Mouse (Mus musculus) CD4-positive, CD25-positive, alpha-beta regulatory T cell, adult 9 weeks (primary cell): Measurements from ENCODE around the gene Camk2d. TPM values are rescaled to one million over a fixed set of nuclear protein-coding genes. Genes with fewer than 3 reads are reported as not detected.

Experiments used
- polyA plus RNA-seq: library from polyadenylated mRNA; unstranded; fragments of 100-300 nt; shearing (Covaris generic); gene quantifications from one replicate; pipeline ENCODE4 v1.2.1, GENCODE M21; 2017

The Camk2d gene
- polyA plus RNA-seq: 57.7 TPM

DNA sequence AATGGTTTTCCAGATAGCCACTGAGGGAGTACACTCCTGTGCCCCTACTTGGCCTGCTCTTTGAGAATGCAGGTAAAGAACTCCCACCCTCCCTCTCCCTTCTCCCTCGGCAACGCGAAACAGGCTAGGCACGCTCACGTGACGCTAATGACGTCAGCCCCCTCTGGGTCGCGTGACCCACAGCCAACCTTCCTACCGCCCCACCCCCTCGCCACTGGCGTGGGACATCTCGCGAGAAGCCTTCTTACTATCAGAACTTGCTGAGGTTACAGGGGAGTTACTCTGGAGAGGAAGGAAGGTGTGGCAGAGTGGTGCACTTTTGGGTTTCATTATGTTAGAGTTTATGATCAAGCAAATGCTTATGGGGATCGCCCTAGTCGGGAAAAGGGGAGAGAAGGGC, at the start of gene Camk2d:
Camk2d (plus strand) TSS at position 217 of the 400 bp plus-strand sequence.

Other genes with a start within 250 kb of the Camk2d start
- gene Arsj, start 232.6 kb upstream of the Camk2d start, polyA plus RNA-seq: not detected